Mouse (Mus musculus): ENCODE results near the gene Nim1k. TPM values are rescaled to one million over a fixed set of nuclear protein-coding genes. Genes with fewer than 3 reads are reported as not detected.
"Not testable (repeated sequence)": the region's sequence is repeated elsewhere in the genome, so short reads cannot be mapped to it uniquely, and the experiment has no call there.

The Nim1k gene
- total RNA-seq, 2 experiments from 2014 or later, result 0.48 to 0.98 TPM

- peak; percentile 8; the same call in 1 of the 2 replicates for ATAC-seq (ENCODE audit: poor library complexity, severe bottlenecking)
Observed at GRCm38 (mm10) chr13:119690876-119691620, 64.6 kb downstream of the Nim1k start.

- peak; percentile 96 for ATAC-seq (ENCODE audit: poor library complexity, severe bottlenecking)
Observed at GRCm38 (mm10) chr13:119690039-119690728, 65.5 kb downstream of the Nim1k start, which contains the start of gene Hmgcs1. Hmgcs1 (plus strand) TSS chr13:119690379.

GRCm38 (mm10) chr13:119689709-119690038 is 66.0 kb downstream of the Nim1k start:
- ATAC-seq (ENCODE audit: poor library complexity, severe bottlenecking), result no peak

- no peak for ATAC-seq (ENCODE audit: poor library complexity, severe bottlenecking)
Observed at GRCm38 (mm10) chr13:119684416-119685177, 71.1 kb downstream of the Nim1k start.

GRCm38 (mm10) chr13:119681161-119681560 is 74.5 kb downstream of the Nim1k start:
- no peak for ATAC-seq (ENCODE audit: poor library complexity, severe bottlenecking)

DNA sequence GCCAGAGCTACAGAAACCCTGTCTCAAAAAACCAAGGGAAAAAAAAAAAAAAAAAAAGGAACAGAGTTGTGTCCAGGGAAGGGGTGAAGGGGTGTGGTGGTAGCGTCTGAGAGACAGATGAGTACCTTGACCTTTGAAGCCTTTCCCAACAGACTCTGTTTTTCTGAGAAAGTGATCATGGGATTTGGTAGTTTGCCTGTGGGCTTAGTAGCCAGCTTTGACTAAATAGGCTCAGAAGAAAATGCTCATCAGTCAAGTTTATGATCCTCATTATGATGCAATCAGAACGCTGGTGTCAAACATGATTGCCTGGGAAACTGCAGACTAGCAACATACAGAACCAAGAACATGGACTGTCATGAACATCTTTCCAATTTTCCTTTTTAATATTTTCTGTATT is 76.0 kb downstream of the Nim1k start:
- ATAC-seq (ENCODE audit: poor library complexity, severe bottlenecking), result no peak

DNA sequence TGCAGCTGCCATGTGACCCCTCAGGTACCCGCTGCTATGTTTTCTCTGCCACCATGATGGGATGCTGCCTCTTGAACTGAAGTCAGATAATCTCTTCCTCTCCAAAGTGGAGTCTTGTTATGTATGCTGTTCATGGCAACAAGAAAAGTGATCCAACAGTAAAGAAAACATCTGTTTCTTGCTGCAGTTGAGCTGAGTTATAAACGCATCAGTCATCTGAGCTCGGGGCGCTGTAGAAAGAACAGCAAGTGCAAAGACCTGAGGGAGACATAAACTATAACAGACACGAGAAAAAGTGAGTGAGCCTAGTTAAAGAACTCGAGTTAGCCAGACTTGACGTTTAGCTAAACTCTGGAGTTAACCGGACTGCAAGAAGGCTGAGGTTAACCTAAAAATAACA is 76.9 kb downstream of the Nim1k start:
- ATAC-seq (ENCODE audit: poor library complexity, severe bottlenecking), result no peak

DNA sequence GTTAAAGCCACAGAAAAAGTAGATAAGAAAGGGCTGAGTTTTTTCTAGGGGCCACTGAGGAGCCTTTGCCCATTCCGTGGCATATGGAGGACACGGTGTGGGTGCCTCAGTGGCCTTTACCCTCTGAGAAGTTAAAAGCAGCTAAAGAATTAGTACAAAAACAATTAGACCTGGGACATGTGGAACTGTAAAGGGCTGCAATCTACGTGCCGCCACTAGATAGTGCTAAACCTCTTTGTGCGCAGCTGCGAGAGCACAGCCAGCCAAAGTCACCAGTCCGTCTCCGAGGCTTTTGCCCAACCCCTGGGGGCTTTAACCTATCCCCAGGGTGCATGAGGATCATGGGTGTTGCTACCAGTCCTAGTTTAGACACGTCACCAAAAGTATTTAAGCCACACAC is 94.3 kb downstream of the Nim1k start:
- ATAC-seq (ENCODE audit: poor library complexity, severe bottlenecking), result not testable (repeated sequence)

Other genes starting within 250 kb of the Nim1k start
- gene Ccl28, start 132.1 kb downstream of the Nim1k start, total RNA-seq (2015), result not detected in 2 replicates
- not detected in 2 replicates for gene Ccl28, start 132.1 kb downstream of the Nim1k start, total RNA-seq (2017)
- gene Hmgcs1, start 65.5 kb downstream of the Nim1k start, total RNA-seq (2015), result 27.6 and 29.7 TPM in 2 replicates
- gene Hmgcs1, start 65.5 kb downstream of the Nim1k start, total RNA-seq (2017), result 36.9 and 40.8 TPM in 2 replicates
- 37.1 and 43.6 TPM in 2 replicates for gene Zfp131, start 35.0 kb upstream of the Nim1k start, total RNA-seq (2015)
- gene Zfp131, start 35.0 kb upstream of the Nim1k start, total RNA-seq (2017), result 43.0 and 45.1 TPM in 2 replicates
- not detected in 2 replicates for gene AF067063, start 74.3 kb upstream of the Nim1k start, total RNA-seq (2015)
- not detected in 2 replicates for gene AF067063, start 74.3 kb upstream of the Nim1k start, total RNA-seq (2017)
- 0.45 and 1.7 TPM in 2 replicates for gene D13Ertd608e, start 80.1 kb upstream of the Nim1k start, total RNA-seq (2015)
- gene D13Ertd608e, start 80.1 kb upstream of the Nim1k start, total RNA-seq (2017), result 2.6 TPM in 1 of 2 replicates, not detected in the other
- gene Tcstv1, start 138.9 kb upstream of the Nim1k start, total RNA-seq (2015), result not detected in 2 replicates
- gene Tcstv1, start 138.9 kb upstream of the Nim1k start, total RNA-seq (2017), result not detected in 2 replicates
- not detected in 2 replicates for gene Gm21761, start 173.4 kb upstream of the Nim1k start, total RNA-seq (2015)
- not detected in 2 replicates for gene Gm21761, start 173.4 kb upstream of the Nim1k start, total RNA-seq (2017)
- not detected in 2 replicates for gene B020031M17Rik, start 194.9 kb upstream of the Nim1k start, total RNA-seq (2015)
- gene B020031M17Rik, start 194.9 kb upstream of the Nim1k start, total RNA-seq (2017), result not detected in 2 replicates

All from megakaryocyte, adult 5-6 weeks (primary cell).